Mouse (Mus musculus) mammary gland, adult 2 months (tissue): ENCODE data around the gene Olfr870. TPM values are rescaled to one million over a fixed set of nuclear protein-coding genes. Genes with fewer than 3 reads are reported as not detected.

Source experiments
- polyA plus RNA-seq: library from polyadenylated mRNA; depleted of rRNA; stranded (reverse); fragments of >200 nt; gene quantifications from 2 replicates; pipeline ENCODE4 v1.2.3, GENCODE M21; 2012; ENCODE audit warnings: low replicate concordance; rRNA removed

The Olfr870 gene
- not detected in 2 replicates for polyA plus RNA-seq

DNA sequence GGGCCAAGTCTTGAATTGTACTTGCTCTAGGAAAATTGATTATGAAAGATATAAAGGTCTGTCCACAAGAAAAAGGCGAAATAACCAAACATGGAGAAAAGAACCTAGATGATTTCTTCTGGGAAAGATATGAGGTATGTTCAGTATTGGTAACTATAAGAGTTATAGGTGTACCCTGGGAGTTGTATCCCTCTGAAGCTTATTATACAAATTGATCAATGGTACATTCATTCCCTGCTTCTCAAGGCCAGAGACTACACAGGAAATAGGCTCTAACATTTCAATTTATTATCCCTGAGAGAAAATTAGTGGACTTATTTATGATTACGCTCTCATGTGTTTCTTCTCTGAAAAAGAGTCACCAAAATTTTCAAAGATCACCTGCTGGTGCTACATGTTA is at the start of gene Olfr870:
Gene Olfr870 (minus strand): TSS at position 101 of the 400 bp plus-strand sequence.

DNA sequence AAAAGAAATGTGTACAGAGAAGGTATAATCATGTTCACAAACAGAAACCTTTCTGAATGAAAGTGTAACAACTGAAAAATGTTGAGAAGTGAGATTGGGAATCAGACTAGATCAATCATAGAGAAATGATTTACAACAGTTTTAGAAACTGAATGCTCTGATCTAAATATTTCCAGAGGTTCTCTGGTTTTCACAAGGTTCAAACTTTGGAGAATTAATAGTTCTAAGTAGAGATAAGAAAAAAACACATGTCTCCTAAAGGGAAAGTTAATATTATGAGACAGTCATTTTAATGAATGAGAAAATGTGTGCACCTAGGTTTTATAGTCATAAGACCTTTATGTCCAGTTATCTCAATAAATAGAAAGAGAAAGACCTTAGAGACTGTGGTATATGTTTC is 38.0 kb upstream of the Olfr870 start, which contains the start of gene Olfr871:
Gene Olfr871 (plus strand): TSS at position 301 of the 400 bp plus-strand sequence.

GRCm38 (mm10) chr9:20128709-20129108 is 45.1 kb downstream of the Olfr870 start, which contains the start of gene Olfr869:
Gene Olfr869, plus strand, starts transcription at chr9:20129009.

Other genes starting within 250 kb of the Olfr870 start
- not detected in 2 replicates for gene Olfr866, start 146.0 kb downstream of the Olfr870 start, polyA plus RNA-seq
- gene Olfr867, start 116.5 kb downstream of the Olfr870 start, polyA plus RNA-seq, result not detected in 2 replicates
- not detected in 2 replicates for gene Olfr868, start 75.4 kb downstream of the Olfr870 start, polyA plus RNA-seq
- gene Olfr869, start 45.0 kb downstream of the Olfr870 start, polyA plus RNA-seq, result not detected in 2 replicates
- gene Olfr871, start 38.1 kb upstream of the Olfr870 start, polyA plus RNA-seq, result not detected in 2 replicates
- not detected in 2 replicates for gene Olfr872, start 63.1 kb upstream of the Olfr870 start, polyA plus RNA-seq
- gene Olfr39, start 108.3 kb upstream of the Olfr870 start, polyA plus RNA-seq, result not detected in 2 replicates
- not detected in 2 replicates for gene Olfr873, start 124.5 kb upstream of the Olfr870 start, polyA plus RNA-seq
- gene Olfr18, start 162.0 kb upstream of the Olfr870 start, polyA plus RNA-seq, result not detected in 2 replicates
- gene Zfp560, start 211.1 kb upstream of the Olfr870 start, polyA plus RNA-seq, result 2.2 and 8.0 TPM in 2 replicates